Mouse (Mus musculus) gastrocnemius, postnatal 36 days (tissue): ENCODE results near the gene Gm11060. TPM values are rescaled to one million over a fixed set of nuclear protein-coding genes. Genes with fewer than 3 reads are reported as not detected.

Experiments used
- DNase-seq, 2 experiments: peaks; one replicate each; pipeline ENCODE4 v3.0.0; 2022
- intact Hi-C: fragments of 180-260 bp; cut with DNase I; formaldehyde crosslinking; loops from one replicate; pipeline ENCODE4 v1.15.1; 2025
- total RNA-seq, 2 experiments: library from RNA; stranded (reverse); gene quantifications; 2 replicates each; pipeline ENCODE4 v1.2.3; 2021

Gene Gm11060
- total RNA-seq, 2 experiments from 2014 or later, result not detected

DNA sequence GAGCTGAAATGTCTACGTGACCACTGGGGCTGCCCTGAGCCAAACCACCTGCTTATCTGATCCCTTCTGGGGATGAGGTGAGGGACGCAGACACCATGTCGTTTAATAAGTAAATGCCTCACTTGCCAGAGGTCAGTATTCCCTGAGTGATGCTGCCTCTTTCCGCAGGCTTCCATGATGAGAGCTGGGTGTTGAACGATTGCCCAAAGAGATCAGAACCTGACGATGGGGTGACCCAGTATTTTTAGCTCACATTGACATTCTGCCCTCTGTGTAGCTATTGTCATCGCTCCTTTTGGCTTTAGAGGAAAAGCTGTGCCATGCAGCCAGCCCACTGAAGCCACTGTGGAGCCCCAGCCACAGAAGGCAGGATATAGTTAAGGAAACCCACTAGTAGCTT, 47.7 kb downstream of the Gm11060 start:
- no peak for DNase-seq
- intact Hi-C loops, result no loop called here

DNA sequence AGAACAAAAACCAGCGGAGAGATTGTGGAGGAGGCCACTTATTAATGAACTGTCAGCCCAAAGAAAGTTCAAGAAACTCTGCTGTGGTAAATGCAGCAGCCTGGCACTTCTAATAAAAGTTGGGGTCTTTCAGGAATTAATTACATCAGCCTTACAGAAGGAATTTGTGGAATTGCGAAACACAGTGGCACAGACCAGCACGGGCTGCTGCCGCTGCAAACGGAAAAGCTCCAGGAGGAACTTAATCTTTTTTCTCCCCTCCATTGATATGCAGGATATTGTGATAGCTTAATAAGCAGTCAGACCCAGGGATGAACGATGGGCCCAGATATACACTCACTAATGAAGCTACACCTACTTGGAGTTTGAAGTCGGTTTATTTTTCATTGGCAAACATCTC, 49.6 kb downstream of the Gm11060 start:
- intact Hi-C loops, result no loop called here
- no peak for DNase-seq

Other genes starting within 250 kb of the Gm11060 start
- gene Prrg4, start 242.1 kb upstream of the Gm11060 start, total RNA-seq, result under 1 TPM in 1 of 2 experiments, not detected in 1; 0.25 TPM
- gene Ccdc73, start 224.2 kb upstream of the Gm11060 start, total RNA-seq, result 1 to 10 TPM; 2.9 to 4.6 TPM
- gene Eif3m, start 74.9 kb upstream of the Gm11060 start, total RNA-seq, result 10 to 100 TPM; 94.7 to 97.5 TPM
- under 1 TPM in 1 of 2 experiments, not detected in 1; 0.15 TPM for gene Wt1, start 34.5 kb downstream of the Gm11060 start, total RNA-seq
- not detected for gene Them7, start 132.3 kb downstream of the Gm11060 start, total RNA-seq